Mouse (Mus musculus) midbrain, postnatal 0 days (tissue): ENCODE measurements around the gene Higd1c. TPM values are rescaled to one million over a fixed set of nuclear protein-coding genes. Genes with fewer than 3 reads are reported as not detected.
"Not testable (repeated sequence)": the region's sequence is repeated elsewhere in the genome, so short reads cannot be mapped to it uniquely, and the experiment has no call there.

Experiments
- ATAC-seq: fragments of 200-750 bp; cut with Nextera tagmentation; 2 replicates; pipeline ENCODE4 v1.8.0; 2017; ENCODE audit warnings: moderate number of reproducible peaks, mild to moderate bottlenecking, moderate TSS enrichment, moderate library complexity; ENCODE audit not compliant: low FRiP score
- DNase-seq: peaks from one replicate; pipeline ENCODE4 v3.0.0-alpha.2; 2015; ENCODE audit warnings: low spot score
- H3K27ac ChIP-seq: fragments of 300-500 bp; sonication (generic); 2 replicates; pipeline ENCODE4 v1.5.1; 2014; ENCODE audit warnings: low read depth, mild to moderate bottlenecking, low read length, mixed read lengths
- H3K27me3 ChIP-seq: fragments of 300-500 bp; sonication (generic); 2 replicates; pipeline ENCODE4 v1.6.1; 2014; ENCODE audit warnings: low read length, control low read depth, mixed read lengths; ENCODE audit not compliant: insufficient read depth
- H3K36me3 ChIP-seq: fragments of 300-500 bp; sonication (generic); 2 replicates; pipeline ENCODE4 v1.6.1; 2014; ENCODE audit warnings: low read length, control low read depth, mixed read lengths; ENCODE audit not compliant: insufficient read depth
- H3K4me1 ChIP-seq: fragments of 300-500 bp; sonication (generic); 2 replicates; pipeline ENCODE4 v1.6.1; 2014; ENCODE audit warnings: mild to moderate bottlenecking, control low read depth, antibody characterized with exemption, low read length, mixed read lengths; ENCODE audit not compliant: insufficient read depth
- H3K4me2 ChIP-seq: fragments of 300-500 bp; sonication (generic); 2 replicates; pipeline ENCODE4 v1.6.1; 2014; ENCODE audit warnings: low read depth, mild to moderate bottlenecking, low read length, mixed read lengths; ENCODE audit not compliant: poor library complexity, severe bottlenecking
- H3K4me3 ChIP-seq: fragments of 300-500 bp; sonication (generic); 2 replicates; pipeline ENCODE4 v1.5.1; 2014; ENCODE audit warnings: low read depth, mild to moderate bottlenecking, low read length, moderate library complexity
- H3K9ac ChIP-seq: fragments of 300-500 bp; sonication (generic); replicated peaks from 2 replicates; pipeline ENCODE4 v1.6.1; 2014; ENCODE audit warnings: mild to moderate bottlenecking, low read length, moderate library complexity, mixed read lengths; ENCODE audit not compliant: poor library complexity, severe bottlenecking
- H3K9me3 ChIP-seq: fragments of 300-500 bp; sonication (generic); 2 replicates; pipeline ENCODE4 v1.6.1; 2016; ENCODE audit warnings: low read length, control low read depth
- CTCF ChIP-seq: IDR thresholded peaks from 2 replicates; pipeline ENCODE4 v1.5.1; 2016; ENCODE audit warnings: antibody characterized with exemption, mild to moderate bottlenecking
- WGBS: fragments of 180-500 bp; shearing (Covaris S2); extraction: QIAGEN DNeasy Blood & Tissue Kit; methylation state at CpG from one replicate; pipeline ENCODE4 v1.1.7; 2014; 5-methylcytosine and 5-hydroxymethylcytosine counted together
- polyA plus RNA-seq: library from polyadenylated mRNA; unstranded; fragments of >200 nt; fragmentation: Nextera tagmentation; extraction: Ambion mirVana; gene quantifications from 2 replicates; pipeline ENCODE4 v1.2.1, GENCODE M21; 2015
- total RNA-seq: library from RNA; depleted of rRNA; stranded (reverse); fragments of >200 nt; gene quantifications from 2 replicates; pipeline ENCODE4 v1.2.3, GENCODE M21; 2014

Higd1c gene
- total and polyA plus RNA-seq, 2 experiments from 2014 or later, result not detected

- Histone ChIP-seq H3K9me3 (no peaks in the 10 kb centered on the region), H3K36me3 (no peaks in the 10 kb centered on the region), H3K4me3 (no peak within 1 kb of the TSS), H3K27ac (no peak within 1 kb of the TSS), H3K9ac (no peak within 1 kb of the TSS), H3K4me1 (no peaks in the 10 kb centered on the region), H3K27me3 (no peaks in the 10 kb centered on the region), H3K4me2 (no peak within 1 kb of the TSS)
- DNase-seq (no peak), ATAC-seq (no peak)
- TF ChIP-seq CTCF, result no peak
- 85% methylated on average over 10 of the region's 10 CpGs for WGBS
Measured at GRCm38 (mm10) chr15:100352711-100353250, 11.6 kb upstream of the Higd1c start, which contains the start of the genes Methig1 and Mettl7a2. Gene Methig1 (plus strand): TSS chr15:100353149. Gene Mettl7a2 (plus strand): TSS chr15:100353200.

- DNase-seq, H3K27me3 ChIP-seq, H3K9me3 ChIP-seq, H3K9ac ChIP-seq, H3K4me2 ChIP-seq, H3K4me3 ChIP-seq, H3K36me3 ChIP-seq, ATAC-seq, H3K27ac ChIP-seq, H3K4me1 ChIP-seq: not testable (repeated sequence)
- WGBS, result 87% methylated on average over 12 of the region's 22 CpGs
Measured at GRCm38 (mm10) chr15:100353399-100353798, 10.9 kb upstream of the Higd1c start.

GRCm38 (mm10) chr15:100355876-100356275 is 8.5 kb upstream of the Higd1c start:
- ATAC-seq (no peak), DNase-seq (no peak)
- no peaks in the 10 kb centered on the region for H3K27me3 ChIP-seq
- TF ChIP-seq CTCF, result no peak
- no peak overlapping the region for H3K27ac ChIP-seq
- no peaks in the 10 kb centered on the region for H3K9me3 ChIP-seq
- H3K4me2 ChIP-seq, result no peak overlapping the region
- H3K9ac ChIP-seq, result no peak overlapping the region
- H3K36me3 ChIP-seq, result no peaks in the 10 kb centered on the region
- H3K4me1 ChIP-seq, result no peaks in the 10 kb centered on the region
- WGBS, result 91% methylated on average over 5 of the region's 5 CpGs
- no peak overlapping the region for H3K4me3 ChIP-seq

- H3K9ac ChIP-seq, H3K9me3 ChIP-seq, H3K36me3 ChIP-seq, DNase-seq, H3K4me3 ChIP-seq, H3K4me1 ChIP-seq, H3K27me3 ChIP-seq, H3K4me2 ChIP-seq, ATAC-seq, H3K27ac ChIP-seq: not testable (repeated sequence)
- 53% methylated on average over 9 of the region's 9 CpGs for WGBS
Measured at GRCm38 (mm10) chr15:100365967-100366366, 1.6 kb downstream of the Higd1c start.

GRCm38 (mm10) chr15:100367119-100367518 is 2.8 kb downstream of the Higd1c start:
- 91% methylated on average over 7 of the region's 7 CpGs for WGBS
- no peak for TF ChIP-seq CTCF
- no peak overlapping the region for H3K9ac ChIP-seq
- H3K27me3 ChIP-seq, result no peaks in the 10 kb centered on the region
- H3K9me3 ChIP-seq, result no peaks in the 10 kb centered on the region
- ATAC-seq (no peak), DNase-seq (no peak)
- no peaks in the 10 kb centered on the region for H3K4me1 ChIP-seq
- H3K36me3 ChIP-seq, result no peaks in the 10 kb centered on the region
- H3K4me3 ChIP-seq, result no peak overlapping the region
- no peak overlapping the region for H3K4me2 ChIP-seq
- H3K27ac ChIP-seq, result no peak overlapping the region

GRCm38 (mm10) chr15:100375066-100375465 is 10.7 kb downstream of the Higd1c start:
- ATAC-seq, result no peak
- TF ChIP-seq CTCF, result peak; percentile 84
- 40% methylated on average over 5 of the region's 5 CpGs for WGBS
- Histone ChIP-seq H3K4me3 (no peak overlapping the region), H3K4me2 (no peak overlapping the region), H3K4me1 (no peaks in the 10 kb centered on the region), H3K9ac (no peak overlapping the region), H3K36me3 (no peaks in the 10 kb centered on the region), H3K27ac (no peak overlapping the region), H3K9me3 (no peaks in the 10 kb centered on the region), H3K27me3 (no peaks in the 10 kb centered on the region)
- DNase-seq, result peak; percentile 83
